Mouse (Mus musculus) limb, embryonic 15.5 days (tissue): ENCODE data around the gene Ddr1. TPM values are rescaled to one million over a fixed set of nuclear protein-coding genes. Genes with fewer than 3 reads are reported as not detected.

Experiments used
- ATAC-seq: fragments of 200-750 bp; cut with Nextera tagmentation; 2 replicates; pipeline ENCODE4 v1.8.0; 2017; ENCODE audit warnings: low read depth, moderate TSS enrichment; ENCODE audit not compliant: insufficient number of reproducible peaks, low FRiP score, low TSS enrichment
- H3K27ac ChIP-seq: fragments of 300-500 bp; sonication (generic); 2 replicates; pipeline ENCODE4 v1.5.1; 2015; ENCODE audit warnings: moderate library complexity, mild to moderate bottlenecking, inconsistent platforms
- H3K27me3 ChIP-seq: fragments of 300-500 bp; sonication (generic); 2 replicates; pipeline ENCODE4 v1.6.1; 2015; ENCODE audit warnings: inconsistent platforms
- H3K36me3 ChIP-seq: fragments of 300-500 bp; sonication (generic); 2 replicates; pipeline ENCODE4 v1.6.1; 2015; ENCODE audit warnings: inconsistent platforms
- H3K4me1 ChIP-seq: fragments of 300-500 bp; sonication (generic); 2 replicates; pipeline ENCODE4 v1.6.1; 2015; ENCODE audit warnings: inconsistent platforms
- H3K4me2 ChIP-seq: fragments of 300-500 bp; sonication (generic); 2 replicates; pipeline ENCODE4 v1.6.1; 2015; ENCODE audit warnings: mild to moderate bottlenecking, inconsistent platforms
- H3K4me3 ChIP-seq: fragments of 300-500 bp; sonication (generic); 2 replicates; pipeline ENCODE4 v1.5.1; 2015; ENCODE audit warnings: mild to moderate bottlenecking, inconsistent platforms
- H3K9ac ChIP-seq: fragments of 300-500 bp; sonication (generic); 2 replicates; pipeline ENCODE4 v1.6.1; 2015; ENCODE audit warnings: inconsistent platforms
- H3K9me3 ChIP-seq: fragments of 300-500 bp; sonication (generic); 2 replicates; pipeline ENCODE4 v1.6.1; 2016; ENCODE audit warnings: inconsistent platforms
- WGBS: fragments of 180-500 bp; shearing (Covaris S2); methylation state at CpG from one replicate; pipeline ENCODE4 v1.1.7; 2015; 5-methylcytosine and 5-hydroxymethylcytosine counted together
- polyA plus RNA-seq: library from polyadenylated mRNA; unstranded; fragments of >200 nt; fragmentation: Nextera tagmentation; extraction: Ambion mirVana; gene quantifications from 2 replicates; pipeline ENCODE4 v1.2.1, GENCODE M21; 2015

The Ddr1 gene
- polyA plus RNA-seq, 1 experiment from 2014 or later: 81.7 TPM

- Histone ChIP-seq H3K27ac (no peak overlapping the region), H3K9me3 (no peaks in the 10 kb centered on the region), H3K36me3 (peaks cover 35% of the 10 kb centered on the region), H3K9ac (no peak overlapping the region), H3K4me3 (no peak overlapping the region), H3K4me2 (no peak overlapping the region), H3K4me1 (peaks cover 6% of the 10 kb centered on the region; the same call in 1 of the 2 replicates), H3K27me3 (no peaks in the 10 kb centered on the region)
- 77% methylated on average over 2 of the region's 2 CpGs for WGBS
- no peak for ATAC-seq
Observed at GRCm38 (mm10) chr17:35653086-35653485, 51.3 kb downstream of the Ddr1 start.

GRCm38 (mm10) chr17:35649429-35649828 lies 55.0 kb downstream of the Ddr1 start:
- ATAC-seq: no peak
- H3K27ac ChIP-seq: no peak overlapping the region

GRCm38 (mm10) chr17:35643609-35644236 lies 60.7 kb downstream of the Ddr1 start, which contains the start of gene Mucl3:
TSS of gene Mucl3 (minus strand) at chr17:35643695.
- Histone ChIP-seq H3K27me3 (peaks cover 13% of the 10 kb centered on the region), H3K27ac (no peak within 1 kb of the TSS), H3K36me3 (no peaks in the 10 kb centered on the region), H3K4me3 (no peak within 1 kb of the TSS), H3K9ac (no peak within 1 kb of the TSS), H3K9me3 (no peaks in the 10 kb centered on the region), H3K4me2 (no peak within 1 kb of the TSS), H3K4me1 (no peaks in the 10 kb centered on the region)
- no peak for ATAC-seq
- WGBS: 74% methylated on average over 13 of the region's 13 CpGs

More at GRCm38 (mm10) chr17:35649429-35649828, 55.0 kb downstream of the Ddr1 start:
- Histone ChIP-seq H3K36me3 (no peaks in the 10 kb centered on the region), H3K9ac (no peak overlapping the region), H3K9me3 (no peaks in the 10 kb centered on the region), H3K4me1 (peaks cover 6% of the 10 kb centered on the region; the same call in 1 of the 2 replicates), H3K4me2 (no peak overlapping the region), H3K27me3 (no peaks in the 10 kb centered on the region), H3K4me3 (no peak overlapping the region)
- 57% methylated on average over 2 of the region's 2 CpGs for WGBS

GRCm38 (mm10) chr17:35639352-35639751 lies 65.1 kb downstream of the Ddr1 start:
- no peaks in the 10 kb centered on the region for H3K36me3 ChIP-seq
- peak overlapping the region; percentile 62 for H3K27ac ChIP-seq
- H3K9me3 ChIP-seq: no peaks in the 10 kb centered on the region
- no peak overlapping the region for H3K4me3 ChIP-seq
- H3K4me2 ChIP-seq: 0 out of 2 replicates have a peak overlapping the region, but pooled peaks have one; percentile 17
- ATAC-seq: no peak
- peaks cover 11% of the 10 kb centered on the region; the same call in 1 of the 2 replicates for H3K4me1 ChIP-seq
- no peak overlapping the region for H3K9ac ChIP-seq
- H3K27me3 ChIP-seq: peaks cover 13% of the 10 kb centered on the region
- 77% methylated on average over 6 of the region's 6 CpGs for WGBS

GRCm38 (mm10) chr17:35638475-35639190 lies 65.8 kb downstream of the Ddr1 start:
- Histone ChIP-seq H3K27ac (peak overlapping the region; percentile 62), H3K9me3 (no peaks in the 10 kb centered on the region), H3K4me2 (peak overlapping the region; percentile 31; the same call in 1 of the 2 replicates), H3K27me3 (peaks cover 9% of the 10 kb centered on the region), H3K4me3 (no peak overlapping the region; the same call in 1 of the 2 replicates), H3K4me1 (peaks cover 17% of the 10 kb centered on the region), H3K9ac (no peak overlapping the region), H3K36me3 (no peaks in the 10 kb centered on the region)
- peak; percentile 88 for ATAC-seq
- WGBS: 21% methylated on average over 14 of the region's 14 CpGs

- Histone ChIP-seq H3K4me1 (peaks cover 17% of the 10 kb centered on the region), H3K9ac (no peak overlapping the region), H3K27me3 (no peaks in the 10 kb centered on the region), H3K27ac (no peak overlapping the region), H3K4me2 (peak overlapping the region; percentile 68; the same call in 1 of the 2 replicates), H3K9me3 (no peaks in the 10 kb centered on the region), H3K4me3 (0 out of 2 replicates have a peak overlapping the region, but pooled peaks have one; percentile 45), H3K36me3 (no peaks in the 10 kb centered on the region)
- 45% methylated on average over 5 of the region's 5 CpGs for WGBS
- ATAC-seq: no peak
Observed at GRCm38 (mm10) chr17:35636363-35636762, 68.1 kb downstream of the Ddr1 start.

GRCm38 (mm10) chr17:35635699-35636111 lies 68.7 kb downstream of the Ddr1 start:
- Histone ChIP-seq H3K36me3 (no peaks in the 10 kb centered on the region), H3K27ac (peak overlapping the region; percentile 63), H3K4me2 (peak overlapping the region; percentile 68), H3K9ac (no peak overlapping the region), H3K9me3 (no peaks in the 10 kb centered on the region), H3K27me3 (no peaks in the 10 kb centered on the region), H3K4me1 (peaks cover 17% of the 10 kb centered on the region), H3K4me3 (peak overlapping the region; percentile 45)
- WGBS: under 1% methylated on average over 15 of the region's 15 CpGs
- ATAC-seq: no peak

GRCm38 (mm10) chr17:35635202-35635601 lies 69.2 kb downstream of the Ddr1 start:
- ATAC-seq: no peak
- Histone ChIP-seq H3K4me3 (no peak overlapping the region), H3K4me1 (peaks cover 17% of the 10 kb centered on the region), H3K9me3 (no peaks in the 10 kb centered on the region), H3K27ac (no peak overlapping the region), H3K36me3 (no peaks in the 10 kb centered on the region), H3K9ac (no peak overlapping the region), H3K4me2 (no peak overlapping the region; the same call in 1 of the 2 replicates), H3K27me3 (no peaks in the 10 kb centered on the region)
- 78% methylated on average over 3 of the region's 3 CpGs for WGBS

GRCm38 (mm10) chr17:35633992-35634391 lies 70.4 kb downstream of the Ddr1 start:
- Histone ChIP-seq H3K27me3 (no peaks in the 10 kb centered on the region), H3K4me2 (no peak overlapping the region), H3K4me3 (no peak overlapping the region), H3K9ac (0 out of 2 replicates have a peak overlapping the region, but pooled peaks have one; percentile 15), H3K27ac (no peak overlapping the region), H3K36me3 (no peaks in the 10 kb centered on the region), H3K9me3 (no peaks in the 10 kb centered on the region), H3K4me1 (peaks cover 17% of the 10 kb centered on the region)
- no peak for ATAC-seq
- 32% methylated on average over 1 of the region's 1 CpGs for WGBS

Other genes with a start within 250 kb of the Ddr1 start
- gene H2-Q10, start 234.5 kb downstream of the Ddr1 start, polyA plus RNA-seq: 0.65 and 1.2 TPM in 2 replicates
- gene Pou5f1, start 198.6 kb downstream of the Ddr1 start, polyA plus RNA-seq: not detected in 2 replicates
- 88.0 and 97.6 TPM in 2 replicates for gene Tcf19, start 187.8 kb downstream of the Ddr1 start, polyA plus RNA-seq
- 18.0 and 18.1 TPM in 2 replicates for gene Cchcr1, start 187.5 kb downstream of the Ddr1 start, polyA plus RNA-seq
- gene Psors1c2, start 171.4 kb downstream of the Ddr1 start, polyA plus RNA-seq: 1.3 and 1.8 TPM in 2 replicates
- gene Cdsn, start 152.5 kb downstream of the Ddr1 start, polyA plus RNA-seq: 2.0 and 4.8 TPM in 2 replicates
- gene 2300002M23Rik, start 137.2 kb downstream of the Ddr1 start, polyA plus RNA-seq: 5.6 and 6.0 TPM in 2 replicates
- not detected in 2 replicates for gene Sfta2, start 103.1 kb downstream of the Ddr1 start, polyA plus RNA-seq
- gene Gm9573, start 78.0 kb downstream of the Ddr1 start, polyA plus RNA-seq: 0.14 and 0.33 TPM in 2 replicates
- gene Mucl3, start 60.9 kb downstream of the Ddr1 start, polyA plus RNA-seq: 0.09 and 0.10 TPM in 2 replicates
- gene Vars2, start 37.0 kb downstream of the Ddr1 start, polyA plus RNA-seq: 14.3 and 14.4 TPM in 2 replicates
- 36.2 and 42.2 TPM in 2 replicates for gene Gtf2h4, start 30.9 kb downstream of the Ddr1 start, polyA plus RNA-seq
- 23.2 and 27.5 TPM in 2 replicates for gene Ier3, start 117.1 kb upstream of the Ddr1 start, polyA plus RNA-seq
- 60.2 and 70.9 TPM in 2 replicates for gene Flot1, start 118.6 kb upstream of the Ddr1 start, polyA plus RNA-seq
- gene Tubb5, start 133.7 kb upstream of the Ddr1 start, polyA plus RNA-seq: 811 and 833 TPM in 2 replicates
- gene Mdc1, start 136.9 kb upstream of the Ddr1 start, polyA plus RNA-seq: 13.0 and 15.0 TPM in 2 replicates
- 55.5 and 59.0 TPM in 2 replicates for gene Nrm, start 156.7 kb upstream of the Ddr1 start, polyA plus RNA-seq
- 24.8 and 28.8 TPM in 2 replicates for gene Ppp1r18, start 161.0 kb upstream of the Ddr1 start, polyA plus RNA-seq
- 36.8 and 41.3 TPM in 2 replicates for gene Dhx16, start 175.2 kb upstream of the Ddr1 start, polyA plus RNA-seq
- gene 2310061I04Rik, start 192.8 kb upstream of the Ddr1 start, polyA plus RNA-seq: 18.0 and 23.0 TPM in 2 replicates
- gene Atat1, start 205.5 kb upstream of the Ddr1 start, polyA plus RNA-seq: 58.9 and 59.1 TPM in 2 replicates
- 72.4 and 77.1 TPM in 2 replicates for gene Mrps18b, start 211.8 kb upstream of the Ddr1 start, polyA plus RNA-seq
- gene Ppp1r10, start 211.8 kb upstream of the Ddr1 start, polyA plus RNA-seq: 35.0 and 40.1 TPM in 2 replicates